Mouse (Mus musculus) regulatory T cell (primary cell): ENCODE data around the gene Pctp.

Experiments
- in situ Hi-C: fragments of 300-600 bp; cut with MboI, MseI; formaldehyde crosslinking; loops from one replicate; pipeline ENCODE4 v1.15.1; 2025; ENCODE audit warnings: high pct_unique_total_duplicates

The Pctp gene

DNA sequence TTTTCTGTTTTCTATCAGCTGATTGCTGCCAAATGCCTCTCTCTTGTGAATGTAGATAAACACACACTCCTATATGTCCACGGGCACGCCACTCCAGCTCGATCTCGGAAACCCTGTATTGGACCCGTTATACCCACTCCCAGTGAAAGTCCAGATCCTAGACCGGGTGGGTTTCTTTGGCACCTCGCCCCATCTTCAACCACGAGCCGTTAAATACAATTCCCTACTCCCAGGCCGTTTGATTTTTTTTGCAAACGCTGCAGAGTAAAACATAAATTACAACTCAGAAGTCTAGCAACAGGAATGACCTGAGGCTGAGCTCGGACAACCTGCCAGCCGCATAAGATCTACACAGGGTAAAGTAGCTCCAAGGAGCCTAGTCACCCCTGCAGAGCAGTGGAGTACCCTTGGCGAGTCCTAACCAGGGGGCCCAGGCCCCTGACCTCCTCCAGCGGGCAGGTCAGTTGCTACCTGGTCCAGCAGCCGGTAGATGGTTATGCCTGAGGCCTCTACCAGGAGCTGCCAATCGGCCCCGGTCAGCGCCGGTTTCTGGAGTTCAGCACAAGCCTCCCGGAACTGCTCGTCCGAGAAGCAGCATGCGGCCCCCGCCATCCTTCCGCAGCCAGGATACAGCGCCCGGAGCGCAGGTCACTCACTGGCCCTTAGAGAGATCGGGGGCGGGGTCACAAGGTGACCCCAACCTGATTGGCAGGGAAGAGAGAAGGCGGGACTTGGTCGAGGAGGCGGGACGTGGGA lies at the start of gene Pctp:
Pctp (minus strand) TSS at position 664 of the 756 bp plus-strand sequence.
- in situ Hi-C loops = no loop called here

DNA sequence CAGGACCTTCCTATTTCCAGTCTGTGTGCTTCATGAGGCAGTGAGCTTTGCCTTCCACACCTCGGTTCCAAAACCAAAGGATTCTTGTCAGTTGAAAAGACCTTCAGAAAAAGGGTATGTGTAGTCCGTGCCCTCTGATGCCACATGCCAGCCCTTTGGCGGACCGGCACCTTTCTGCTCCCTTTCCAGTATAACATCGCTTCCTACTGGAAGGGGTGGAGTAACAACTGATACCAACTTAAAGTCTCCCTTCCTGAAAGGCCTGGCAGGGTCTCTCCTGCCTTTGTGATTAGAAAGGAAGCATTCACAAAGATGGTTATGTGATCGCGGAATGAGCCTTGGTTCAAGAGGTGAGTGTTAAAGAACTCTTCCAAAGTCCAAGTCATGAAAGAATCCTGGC lies 47.3 kb upstream of the Pctp start:
- in situ Hi-C loops = no loop called here

DNA sequence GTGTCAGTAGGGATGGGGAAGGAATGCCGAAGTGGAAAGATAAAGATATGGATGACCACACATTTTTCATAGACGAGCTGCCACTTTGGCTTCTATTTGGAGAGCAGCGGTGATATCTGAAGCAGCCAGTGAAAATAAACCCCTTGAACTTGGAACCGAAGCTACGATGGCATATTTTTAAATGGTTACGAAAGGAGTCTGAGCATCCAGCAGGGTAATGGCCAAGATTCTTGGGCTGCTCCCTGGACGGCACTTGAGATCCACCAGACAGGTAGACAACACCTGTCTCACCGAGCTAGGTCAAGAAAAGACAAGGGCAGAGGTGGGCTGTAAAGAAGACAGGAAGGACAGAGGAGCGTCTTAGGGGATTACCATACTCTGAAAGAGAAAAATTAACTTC lies 44.6 kb upstream of the Pctp start:
- in situ Hi-C loops = no loop called here

DNA sequence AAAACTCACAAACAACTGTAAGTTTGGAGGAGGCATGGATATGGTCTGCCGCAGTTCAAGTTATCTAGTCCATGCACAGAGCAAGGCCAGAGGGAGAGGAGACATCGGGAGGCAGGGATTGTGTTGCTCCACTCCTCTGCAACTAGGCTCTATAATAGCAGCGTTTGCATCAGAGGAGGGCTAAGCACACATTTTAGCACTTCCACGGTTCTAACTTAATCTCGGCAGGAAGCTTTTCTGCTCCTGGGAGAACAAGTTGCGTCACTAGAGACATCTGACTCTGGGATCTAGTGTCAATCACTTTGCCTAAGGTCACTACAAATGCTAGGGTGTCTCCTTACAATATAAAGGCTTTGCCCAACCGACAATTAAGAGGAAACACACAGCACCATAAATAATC lies 43.5 kb upstream of the Pctp start:
- in situ Hi-C loops = no loop called here

DNA sequence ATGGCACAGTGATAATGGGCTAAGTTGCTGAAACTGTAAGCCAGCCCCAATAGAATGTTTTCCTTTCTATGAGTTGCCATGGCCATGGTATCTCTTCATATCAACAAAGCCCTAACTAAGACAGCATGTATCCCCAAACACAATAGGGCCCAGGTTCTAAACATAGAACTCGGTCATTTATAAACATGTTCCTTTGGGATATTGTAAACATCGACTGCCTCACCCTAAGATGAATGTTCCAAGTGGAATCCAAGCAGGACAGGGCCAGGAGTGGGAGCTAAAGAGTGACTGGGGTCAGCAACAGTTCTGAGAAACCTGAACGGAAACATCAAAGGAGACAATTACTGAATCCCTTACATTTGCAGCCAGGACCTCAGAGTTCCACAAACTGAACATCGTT lies 41.8 kb upstream of the Pctp start:
- in situ Hi-C loops = no loop called here

DNA sequence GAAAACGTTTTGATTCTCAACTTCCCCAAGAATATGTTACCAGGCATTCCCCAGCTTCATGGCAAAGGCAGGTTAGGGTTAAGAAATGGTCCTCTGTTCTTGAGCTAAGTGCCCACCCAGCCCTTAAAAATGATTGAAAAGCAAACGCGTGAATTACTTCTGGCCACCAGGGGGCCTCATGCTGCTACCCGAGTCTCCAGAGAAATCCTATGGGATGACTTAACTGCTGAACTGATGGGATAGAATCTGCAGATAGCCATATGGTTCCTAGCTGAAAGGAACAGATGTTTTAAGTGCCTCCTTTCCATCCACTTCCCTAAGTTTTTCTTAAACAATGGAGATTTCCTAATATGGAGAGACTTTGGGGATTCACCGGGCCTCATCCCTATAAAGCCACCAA lies 35.3 kb upstream of the Pctp start:
- in situ Hi-C loops = no loop called here

DNA sequence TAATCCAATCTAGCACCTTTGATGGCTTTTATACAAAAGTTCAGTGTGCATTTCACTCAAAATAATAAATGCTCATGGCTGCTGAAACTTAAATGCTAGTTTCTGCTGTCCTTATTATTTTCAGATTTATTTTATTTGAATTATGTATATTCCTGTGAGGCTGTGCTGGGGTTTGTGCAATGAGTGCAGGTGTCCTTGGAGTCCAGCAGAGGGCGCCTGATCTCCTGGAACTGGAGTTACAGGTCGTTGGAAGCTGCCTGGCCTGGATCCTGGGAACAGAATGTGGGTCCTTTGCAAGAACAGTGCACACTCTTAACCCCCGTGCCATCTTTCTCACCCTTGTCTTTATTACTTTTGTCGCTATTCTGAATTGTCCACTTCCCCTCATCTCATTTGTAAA lies 33.7 kb upstream of the Pctp start:
- in situ Hi-C loops = no loop called here

DNA sequence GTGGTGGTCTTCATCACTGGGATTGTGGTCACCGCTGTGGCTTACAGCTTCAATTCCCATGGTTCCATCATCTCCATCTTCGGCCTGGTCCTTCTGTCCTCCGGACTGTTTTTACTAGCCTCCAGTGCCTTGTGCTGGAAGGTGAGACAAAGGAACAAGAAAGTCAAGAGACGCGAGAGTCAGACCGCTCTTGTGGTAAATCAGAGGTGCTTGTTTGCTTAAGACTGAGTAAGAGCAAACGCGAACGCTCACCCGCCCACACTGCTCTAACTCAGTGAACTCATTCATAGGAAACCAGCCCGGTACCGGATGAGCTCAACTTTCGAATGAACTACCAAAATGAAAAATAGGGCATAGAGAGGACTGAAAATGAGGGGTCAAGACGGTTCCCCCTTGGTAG lies 32.8 kb upstream of the Pctp start:
- in situ Hi-C loops = no loop called here

DNA sequence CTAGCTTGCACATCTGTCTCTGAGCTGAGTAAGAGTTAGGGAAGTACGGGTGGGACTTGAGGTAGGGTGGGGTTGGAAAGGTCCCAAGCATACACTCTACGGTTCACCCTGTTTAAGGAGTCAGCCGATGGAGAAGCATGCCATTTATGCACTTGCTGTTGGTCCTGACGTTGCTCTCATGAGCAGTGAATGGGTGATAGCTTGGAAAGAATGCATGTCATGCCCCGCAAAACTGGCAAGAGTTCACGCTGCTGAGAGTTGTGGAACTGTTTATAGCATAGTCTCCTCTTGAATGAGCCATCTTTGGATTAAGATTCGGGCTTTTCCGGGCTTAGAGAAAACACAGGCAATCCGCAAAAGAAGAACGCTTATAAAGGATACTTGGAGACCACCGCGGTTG lies 32.0 kb upstream of the Pctp start:
- in situ Hi-C loops = no loop called here

DNA sequence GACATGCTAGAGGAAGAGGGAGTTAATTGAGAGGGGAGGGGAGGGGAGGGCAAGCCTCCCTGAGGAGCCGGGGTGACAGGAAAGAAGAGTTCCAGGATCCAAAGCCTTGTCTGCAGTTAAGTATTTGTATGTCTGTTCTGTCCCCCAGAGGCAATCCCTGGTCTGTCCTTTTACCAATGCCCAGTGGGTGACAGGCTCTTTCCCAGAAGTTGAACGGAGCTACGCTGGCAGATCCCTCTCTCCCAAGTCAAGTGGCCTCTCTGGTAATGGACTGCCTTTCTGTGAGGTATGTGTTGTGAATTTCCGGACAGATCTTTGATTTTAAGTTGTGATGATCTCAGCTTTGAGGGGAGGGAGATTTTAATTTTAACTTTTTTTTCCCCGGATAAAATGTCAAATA lies 30.7 kb upstream of the Pctp start:
- in situ Hi-C loops = no loop called here

DNA sequence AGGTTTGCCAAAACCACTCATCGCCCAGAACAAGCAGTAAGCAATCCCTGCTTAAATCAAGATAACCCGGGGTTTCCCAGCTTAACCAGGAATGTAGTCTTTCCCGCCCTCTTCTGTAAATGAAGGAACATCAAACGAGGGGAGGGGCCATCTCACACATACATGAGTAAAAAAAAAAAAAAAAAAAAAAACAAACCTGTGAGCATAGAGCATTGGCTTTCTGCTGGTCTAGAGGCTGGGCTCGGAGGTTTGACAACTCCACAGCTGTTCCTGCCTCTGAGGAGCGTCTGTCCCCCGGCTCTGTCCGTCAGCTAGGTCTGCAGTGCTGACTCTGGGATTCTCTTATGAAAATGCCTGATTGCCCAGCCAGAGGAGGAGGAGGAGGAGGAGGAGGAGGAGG lies 30.1 kb upstream of the Pctp start:
- in situ Hi-C loops = no loop called here

DNA sequence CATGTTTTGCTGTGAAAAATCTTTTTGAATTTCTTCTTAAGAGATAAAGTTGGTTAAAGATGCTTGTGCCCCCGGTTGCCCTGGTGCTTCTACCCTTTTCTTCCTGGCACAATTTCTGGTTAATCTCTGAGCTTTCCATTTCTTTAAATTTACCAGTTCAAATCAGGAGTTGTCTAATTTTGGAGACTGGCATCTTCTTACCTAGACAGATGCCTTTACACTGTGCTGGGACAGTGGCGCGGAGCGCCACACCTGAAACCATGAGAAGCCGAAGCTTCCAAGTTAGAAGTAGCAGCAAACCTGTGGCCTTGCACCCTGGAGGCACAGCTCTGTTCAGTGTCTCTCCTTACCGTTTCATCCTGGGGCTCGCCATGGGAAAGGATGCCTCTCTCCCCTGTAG lies 28.4 kb upstream of the Pctp start:
- in situ Hi-C loops = no loop called here

DNA sequence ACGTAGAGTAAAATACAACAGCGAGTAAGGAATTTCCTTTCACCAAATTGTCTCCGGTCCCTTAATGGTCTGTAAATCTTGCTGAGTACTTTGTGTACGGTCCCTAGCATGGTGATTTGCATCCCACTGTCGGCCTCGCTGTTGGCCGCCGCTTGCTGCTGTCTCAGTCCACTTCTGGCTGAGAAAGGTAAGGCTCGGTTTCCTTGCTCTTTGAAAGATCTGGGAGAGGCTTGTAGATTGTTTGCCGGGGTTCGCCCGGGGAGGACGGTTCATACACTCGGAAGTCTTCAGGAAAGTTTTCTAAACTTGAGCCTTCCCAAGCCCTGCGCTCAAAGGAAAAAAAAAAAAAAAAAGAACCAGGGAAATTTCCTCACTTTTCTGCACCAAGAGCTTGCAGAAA lies 27.9 kb upstream of the Pctp start:
- in situ Hi-C loops = no loop called here

DNA sequence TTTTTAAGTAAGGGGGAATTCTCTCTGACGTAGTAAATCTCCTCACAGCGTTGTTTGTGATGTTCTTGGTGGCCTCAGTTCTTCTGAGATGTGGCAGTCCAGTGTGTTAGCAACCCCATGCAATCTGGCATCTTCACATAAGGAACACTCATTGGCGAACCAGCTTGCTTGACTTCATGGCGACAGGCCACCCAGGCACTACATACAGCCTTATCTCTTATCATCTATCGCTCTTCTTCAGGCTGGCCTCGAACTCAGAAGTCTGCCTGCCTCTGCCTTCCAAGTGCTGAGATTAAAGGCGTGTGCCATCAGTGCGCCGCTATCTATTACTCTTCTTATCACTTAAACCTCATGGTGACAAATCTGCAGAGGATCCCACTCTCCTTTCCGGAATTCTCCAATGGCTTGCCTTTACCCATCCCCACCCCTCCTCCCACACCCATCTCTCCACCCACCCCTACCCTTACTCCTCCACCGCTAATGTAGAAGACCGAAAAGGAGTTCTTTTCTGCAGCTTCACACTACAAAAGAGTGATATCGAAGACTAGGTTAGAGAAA lies 27.2 kb upstream of the Pctp start, which contains the start of gene Tmem100:
Tmem100 (plus strand) TSS at position 508 of the 558 bp plus-strand sequence.
- in situ Hi-C loops = no loop called here

DNA sequence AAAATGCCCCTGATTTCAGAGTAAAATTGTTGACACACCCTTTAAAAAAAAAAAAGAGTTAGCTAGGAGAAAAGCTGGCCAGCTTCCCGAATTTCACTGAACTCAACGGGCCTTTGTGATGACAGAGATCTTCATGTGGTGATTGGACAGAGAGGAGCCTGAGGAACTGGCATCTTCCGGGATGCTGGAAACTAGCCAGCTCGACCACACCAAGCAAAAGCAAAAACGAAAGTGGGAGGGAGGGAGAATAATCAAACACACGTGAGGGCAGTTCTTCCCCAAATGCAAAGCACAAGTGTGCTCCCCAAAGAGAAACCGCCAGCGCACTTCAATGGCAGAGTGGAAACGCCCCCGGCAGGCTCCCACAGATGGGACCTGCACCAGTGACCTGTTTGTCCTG lies 26.7 kb upstream of the Pctp start:
- in situ Hi-C loops = no loop called here

DNA sequence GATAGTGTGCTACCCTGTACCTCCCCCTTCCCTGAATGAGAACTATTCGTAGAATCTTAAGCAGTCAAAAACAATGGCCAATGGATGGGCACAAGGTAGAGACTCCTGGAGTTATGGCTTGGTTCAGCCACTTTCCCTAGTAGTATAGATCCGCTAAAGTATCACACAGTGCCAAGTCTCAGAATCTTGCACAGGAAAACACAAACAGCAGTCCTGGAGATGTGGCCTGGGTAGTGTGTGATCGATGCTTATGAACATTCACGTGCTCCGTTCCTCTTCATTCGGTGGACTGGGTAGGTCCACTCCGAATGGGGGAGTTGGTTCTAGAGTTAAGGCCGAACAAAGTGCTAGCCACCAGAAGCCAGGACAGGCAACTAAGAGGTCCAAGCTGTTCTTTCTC lies 26.1 kb upstream of the Pctp start:
- in situ Hi-C loops = no loop called here

DNA sequence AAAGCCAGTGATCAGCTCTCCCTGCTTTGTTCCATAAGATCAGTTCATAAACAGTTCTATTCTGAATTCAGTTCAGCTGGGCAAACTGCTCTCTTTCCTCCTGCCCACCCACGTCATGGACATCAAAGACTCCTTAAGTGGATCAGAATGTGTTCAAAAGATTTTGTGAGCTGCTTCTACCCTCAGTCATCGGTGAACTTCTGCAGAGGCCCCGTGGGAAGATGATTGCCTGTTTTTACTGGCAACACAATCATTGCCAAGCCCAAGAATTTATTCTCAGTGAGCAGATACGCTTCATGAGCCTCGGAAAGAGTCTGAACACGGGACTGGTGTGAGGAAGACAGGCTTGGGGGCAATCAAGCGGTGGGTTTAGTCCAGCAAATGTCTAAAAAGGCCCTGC lies 24.5 kb upstream of the Pctp start:
- in situ Hi-C loops = no loop called here

DNA sequence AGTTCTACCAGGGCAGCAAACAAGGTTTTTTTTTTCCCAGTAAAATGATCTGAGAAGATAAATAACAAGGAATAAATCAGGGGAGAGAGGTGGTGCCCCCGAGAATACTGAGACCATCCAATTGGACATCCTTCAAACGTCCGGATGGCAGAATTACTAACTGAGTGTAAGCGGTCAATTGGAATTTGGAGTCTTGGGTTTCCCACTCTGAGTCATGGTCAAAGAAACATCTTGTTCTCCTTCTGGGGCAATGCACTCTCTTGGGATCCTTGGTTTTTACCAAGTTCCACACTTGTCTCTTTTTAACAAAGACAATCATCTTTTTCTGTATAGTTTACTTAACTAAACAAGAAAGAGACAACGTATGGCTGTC lies 24.1 kb upstream of the Pctp start:
- in situ Hi-C loops = no loop called here

DNA sequence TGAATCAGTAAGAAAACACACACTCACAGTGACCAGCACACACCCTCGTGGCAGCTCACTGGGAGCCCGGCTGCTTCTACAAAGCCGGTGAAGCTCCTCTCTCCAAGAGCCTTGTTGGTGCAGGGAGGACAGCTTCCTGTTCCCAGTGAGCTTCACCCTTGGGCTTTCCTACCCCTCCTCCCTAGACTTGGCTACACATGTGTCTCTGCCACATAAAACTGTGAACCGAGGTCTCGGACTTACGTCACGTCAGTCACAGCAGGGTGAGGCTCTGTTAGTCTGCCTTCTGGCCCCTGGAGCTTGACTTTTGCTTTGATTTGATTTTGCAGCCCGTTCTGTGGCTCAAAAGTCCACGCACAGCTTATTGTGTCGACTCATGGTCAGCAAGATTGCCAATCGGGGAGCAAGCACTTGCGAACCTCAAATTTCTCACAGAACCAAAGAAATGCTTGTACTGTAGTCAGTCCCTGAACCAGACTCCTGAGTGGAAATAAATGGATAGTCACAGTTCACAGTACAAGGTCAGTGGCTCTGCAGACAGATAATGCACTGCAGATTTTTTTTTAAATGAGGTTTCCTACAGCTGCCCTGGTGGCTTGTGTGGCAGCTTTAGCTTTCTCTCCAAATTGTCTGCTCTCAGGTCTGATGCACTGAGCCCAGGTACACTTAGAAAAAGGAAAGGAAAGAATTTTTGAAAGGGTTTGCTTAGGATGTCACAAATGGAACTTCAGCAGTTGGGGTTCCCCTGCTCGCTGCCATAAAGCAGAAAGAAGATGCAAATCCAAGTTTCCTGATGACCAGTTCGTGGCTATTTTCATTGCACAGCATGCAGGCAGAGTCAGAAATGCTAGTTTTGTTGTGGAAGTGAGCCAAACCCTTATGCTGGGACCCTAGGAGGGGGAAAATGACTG lies 23.5 kb upstream of the Pctp start:
- in situ Hi-C loops = no loop called here

DNA sequence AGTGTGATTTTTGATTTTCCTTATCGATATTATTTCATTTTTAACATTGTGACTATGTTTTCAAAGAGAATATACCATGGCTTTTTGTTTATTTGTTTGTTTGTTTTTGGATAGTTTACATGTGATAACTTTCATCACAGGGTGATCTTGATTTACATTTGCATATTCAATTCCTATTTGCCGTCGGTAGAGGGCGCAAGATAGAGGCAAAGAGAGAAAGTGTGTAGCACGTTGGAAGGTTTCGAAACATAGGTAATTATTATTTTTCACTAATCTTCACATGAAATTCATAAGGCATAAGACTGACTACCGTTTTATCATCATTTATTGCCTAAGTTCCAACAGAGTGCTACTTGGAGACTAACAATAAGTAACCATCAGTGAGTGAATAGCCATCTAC lies 16.5 kb upstream of the Pctp start:
- in situ Hi-C loops = no loop called here

DNA sequence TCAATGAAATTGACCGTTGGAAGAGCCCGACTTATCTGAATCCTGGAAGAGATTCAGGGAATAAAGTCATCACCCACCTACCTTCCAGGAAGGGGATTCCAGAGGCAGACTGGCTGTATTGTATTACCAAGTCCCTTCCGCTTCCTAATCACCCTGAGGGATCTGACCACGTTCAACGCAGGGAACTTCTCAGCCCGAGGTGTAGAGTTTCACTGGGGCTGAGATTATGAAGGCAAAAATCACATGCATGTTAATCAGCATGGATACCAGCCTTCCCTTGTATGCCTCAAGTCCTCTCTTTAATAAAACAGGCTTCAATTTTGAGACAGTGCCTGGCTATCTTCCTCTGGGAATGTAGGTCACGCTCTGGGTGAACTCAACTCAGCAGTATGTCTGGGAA lies 12.6 kb upstream of the Pctp start:
- in situ Hi-C loops = no loop called here

DNA sequence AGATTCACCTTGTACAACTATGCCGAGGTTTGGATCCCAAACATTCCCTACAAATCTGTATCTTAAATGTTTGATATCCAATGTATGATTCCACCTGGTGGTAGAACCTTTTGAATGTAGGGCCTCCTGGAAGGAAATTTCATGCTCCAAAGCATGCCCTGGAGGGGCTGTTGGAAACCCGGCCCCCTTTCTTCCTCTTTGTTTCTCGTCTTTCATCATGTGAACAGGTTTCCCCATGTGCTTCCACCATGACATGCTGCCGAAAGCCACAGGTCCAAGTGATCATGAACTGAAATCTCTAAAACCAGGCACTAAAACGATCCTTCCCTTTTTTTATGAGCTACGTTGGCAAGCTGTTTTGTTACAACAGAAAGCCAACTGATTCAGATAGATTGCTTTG lies 11.0 kb upstream of the Pctp start:
- in situ Hi-C loops = no loop called here
